In genomic region chr3:133542084-133542483, GRCm38 (mm10) we compare ENCODE assay signal across 8 mouse cellular contexts. TPM values are rescaled to one million over a fixed set of nuclear protein-coding genes. Genes with fewer than 3 reads are reported as not detected.
DNase-seq lines count a peak whose midpoint lies in the region; ATAC-seq and TF ChIP-seq lines count a peak whose summit lies in the region.

No protein-coding gene starts in this region.

- H3K36me3 ChIP-seq in kidney, adult 2 months (ENCODE audit: control insufficient read depth, insufficient read depth, low read length), result peaks cover 1% of the 10 kb centered on the region; the same call in 1 of the 2 replicates
- H3K36me3 ChIP-seq in G1E (replicated peaks), result peaks cover 29% of the 10 kb centered on the region
- H3K36me3 ChIP-seq in forebrain, embryonic 15.5 days, result peaks cover 3% of the 10 kb centered on the region; the same call in 1 of the 2 replicates
- peaks cover 3% of the 10 kb centered on the region; the same call in 1 of the 2 replicates for H3K36me3 ChIP-seq in midbrain, embryonic 14.5 days (ENCODE audit: control insufficient read depth, insufficient read depth, low read length)

- peak; percentile 49 for DNase-seq in kidney, adult 2 months
- DNase-seq in kidney, postnatal 10 days, result no peak
- no peak for DNase-seq in G1E (ENCODE audit: low spot score)
- DNase-seq in midbrain, embryonic 14.5 days, result no peak
- no peak for DNase-seq in retina, postnatal 1 day
- no peak for DNase-seq in adrenal gland, postnatal 14 days
- DNase-seq in thymus, postnatal 14 days, result no peak

- H3K27me3 ChIP-seq in kidney, adult 2 months (replicated peaks; ENCODE audit: control insufficient read depth, insufficient read depth, low read length), result no peaks in the 10 kb centered on the region
- no peaks in the 10 kb centered on the region for H3K27me3 ChIP-seq in G1E (ENCODE audit: insufficient read depth, low read length)
- H3K27me3 ChIP-seq in forebrain, embryonic 15.5 days, result no peaks in the 10 kb centered on the region
- H3K27me3 ChIP-seq in midbrain, embryonic 14.5 days (ENCODE audit: control insufficient read depth, insufficient read depth, low read length), result no peaks in the 10 kb centered on the region

- peaks cover 6% of the 10 kb centered on the region for H3K4me1 ChIP-seq in kidney, adult 2 months (ENCODE audit: control insufficient read depth, insufficient read depth, low read length)
- peaks cover 31% of the 10 kb centered on the region for H3K4me1 ChIP-seq in G1E (ENCODE audit: insufficient read depth, low read depth, low read length)
- H3K4me1 ChIP-seq in forebrain, embryonic 15.5 days, result peaks cover 31% of the 10 kb centered on the region
- H3K4me1 ChIP-seq in midbrain, embryonic 14.5 days (ENCODE audit: control insufficient read depth, insufficient read depth, low read length), result peaks cover 15% of the 10 kb centered on the region

- H3K9ac ChIP-seq in forebrain, embryonic 15.5 days (replicated peaks), result no peak overlapping the region
- no peak overlapping the region for H3K9ac ChIP-seq in midbrain, embryonic 14.5 days (replicated peaks; ENCODE audit: low read length)

- no peak for TF ChIP-seq POLR2A in kidney, adult 2 months (IDR thresholded peaks at IDR 0.05; ENCODE audit: low read depth, low read length)

- 0 out of 2 replicates have a peak, but pooled peaks have one; percentile 24 for ATAC-seq in G1E (ENCODE audit: extremely low read depth, insufficient number of reproducible peaks, low FRiP score, poor library complexity, severe bottlenecking)
- ATAC-seq in forebrain, embryonic 15.5 days (replicated peaks), result no peak
- no peak for ATAC-seq in midbrain, embryonic 14.5 days (ENCODE audit: low FRiP score, low TSS enrichment)

- H3K4me3 ChIP-seq in kidney, adult 2 months (ENCODE audit: insufficient read depth, low read depth, low read length), result no peak overlapping the region
- no peak overlapping the region for H3K4me3 ChIP-seq in G1E (ENCODE audit: low read depth, low read length)
- peak overlapping the region; percentile 14 for H3K4me3 ChIP-seq in forebrain, embryonic 15.5 days
- peak overlapping the region; percentile 88; the same call in 1 of the 2 replicates for H3K4me3 ChIP-seq in midbrain, embryonic 14.5 days (replicated peaks; ENCODE audit: low read depth, low read length)

- H3K4me2 ChIP-seq in forebrain, embryonic 15.5 days (replicated peaks), result peak overlapping the region; percentile 82
- H3K4me2 ChIP-seq in midbrain, embryonic 14.5 days (ENCODE audit: low read length), result peak overlapping the region; percentile 83

- no peaks in the 10 kb centered on the region for H3K9me3 ChIP-seq in G1E (replicated peaks)
- no peaks in the 10 kb centered on the region for H3K9me3 ChIP-seq in forebrain, embryonic 15.5 days
- H3K9me3 ChIP-seq in midbrain, embryonic 14.5 days (ENCODE audit: control insufficient read depth, low read length), result no peaks in the 10 kb centered on the region

- no peak overlapping the region for H3K27ac ChIP-seq in kidney, adult 2 months (ENCODE audit: insufficient read depth, low read depth, low read length)
- H3K27ac ChIP-seq in forebrain, embryonic 15.5 days (replicated peaks), result no peak overlapping the region
- H3K27ac ChIP-seq in midbrain, embryonic 14.5 days (replicated peaks; ENCODE audit: low read depth, low read length), result no peak overlapping the region

- no peak for TF ChIP-seq CTCF in kidney, adult 2 months (conservative IDR thresholded peaks at IDR 0.05; ENCODE audit: insufficient read depth, insufficient read length, low read depth, low read length)
- TF ChIP-seq CTCF in G1E (IDR thresholded peaks at IDR 0.05; ENCODE audit: low read depth, low read length), result no peak

RNA-seq across cellular contexts. Expression of gene Tet2, which starts 2.9 kb away (rescaled TPM):
- 15.9 and 22.6 TPM in 2 replicates for polyA plus RNA-seq in kidney, adult 2 months (2012; rRNA removed)
- 140 and 144 TPM in 2 replicates for total RNA-seq in G1E (2014; fragmentation: Nextera tagmentation)
- total RNA-seq in G1E (2017), result 87.0 and 97.1 TPM in 2 replicates
- 8.3 and 14.8 TPM in 2 replicates for polyA plus RNA-seq in G1E (2012)
- 18.0 and 21.3 TPM in 2 replicates for polyA plus RNA-seq in forebrain, embryonic 15.5 days (2015; fragmentation: Nextera tagmentation; extraction: Ambion mirVana)
- 25.6 and 27.3 TPM in 2 replicates for polyA plus RNA-seq in midbrain, embryonic 14.5 days (2014; fragmentation: Nextera tagmentation; extraction: Ambion mirVana)
- 44.7 and 48.2 TPM in 2 replicates for total RNA-seq in adrenal gland, postnatal 14 days (2021)

Comparison
In these comparisons a context has a peak if more than half of its experiments do, and no peak if none do; other contexts are left out.
1. H3K4me3 ChIP-seq: peak in forebrain, embryonic 15.5 days (single experiment) and midbrain, embryonic 14.5 days (single experiment); none in kidney, adult 2 months (single experiment) and G1E (single experiment).